Mouse (Mus musculus): ENCODE results near the gene 9630041A04Rik. TPM values are rescaled to one million over a fixed set of nuclear protein-coding genes. Genes with fewer than 3 reads are reported as not detected.

The 9630041A04Rik gene
- not detected for polyA plus RNA-seq (2012; fragmentation: generic; extraction: Trizol)

GRCm38 (mm10) chr9:101861596-101862471, at the start of gene 9630041A04Rik:
Gene 9630041A04Rik (plus strand): TSS chr9:101861841.

